Mouse (Mus musculus) heart, adult 18-20 months (tissue): ENCODE measurements around the gene Plxna3. TPM values are rescaled to one million over a fixed set of nuclear protein-coding genes. Genes with fewer than 3 reads are reported as not detected.

ENCODE experiments used
- DNase-seq, 2 experiments: peaks; one replicate each; pipeline ENCODE4 v3.0.0; 2021 to 2022; ENCODE audit warnings: mixed read lengths in 1 of 2
- microRNA-seq, 2 experiments: library from miRNA; unstranded; fragments of <30 nt; microRNA quantifications; one replicate each; pipeline ENCODE4 v1.2.0; 2022
- total RNA-seq, 2 experiments: library from RNA; stranded (reverse); gene quantifications; 2 replicates each; pipeline ENCODE4 v1.2.3; 2021

Gene Plxna3
- total RNA-seq, 2 experiments from 2014 or later, result 0.40 to 0.93 TPM

- DNase-seq, result peak; percentile 76 to 84
Measured at GRCm38 (mm10) chrX:74368209-74368909, 39.5 kb downstream of the Plxna3 start.

DNA sequence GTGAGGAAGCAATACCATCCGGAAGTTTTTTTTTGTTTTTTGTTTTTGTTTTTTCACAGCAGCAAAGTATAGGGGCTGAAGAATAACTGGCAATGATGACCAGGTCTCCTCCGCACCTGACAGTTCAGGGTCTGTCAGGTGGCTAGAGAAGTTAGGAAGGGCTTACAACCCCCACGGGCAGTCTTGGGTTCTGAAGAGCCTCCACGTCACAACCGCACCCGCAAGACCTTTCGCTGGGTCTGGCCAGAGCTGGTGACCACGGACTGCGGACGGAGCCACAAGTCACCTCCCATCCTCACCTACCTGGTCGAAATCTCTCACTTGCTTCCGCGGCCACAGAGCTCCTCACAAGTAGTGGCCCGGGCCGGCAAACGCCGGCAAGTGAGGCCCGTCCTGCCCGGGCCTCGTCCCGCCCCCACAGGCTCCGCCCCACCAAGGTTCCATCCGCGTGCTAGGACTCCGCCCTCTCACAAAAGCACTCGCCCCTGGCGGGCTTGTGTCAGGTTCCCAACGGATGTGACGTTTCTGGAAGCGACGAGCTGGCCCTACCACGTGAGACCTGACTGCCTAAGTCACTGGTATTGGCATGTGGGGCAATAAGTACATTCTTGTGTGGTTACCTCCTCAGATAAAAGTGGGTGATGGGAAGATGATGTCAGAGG, 44.2 kb downstream of the Plxna3 start, which contains the start of the genes Ubl4a and Slc10a3:
Ubl4a (minus strand) TSS at position 331 of the 662 bp plus-strand sequence.
Slc10a3 (minus strand) TSS at position 462 of the 662 bp plus-strand sequence.
- DNase-seq, result peak; percentile 88 to 93

DNA sequence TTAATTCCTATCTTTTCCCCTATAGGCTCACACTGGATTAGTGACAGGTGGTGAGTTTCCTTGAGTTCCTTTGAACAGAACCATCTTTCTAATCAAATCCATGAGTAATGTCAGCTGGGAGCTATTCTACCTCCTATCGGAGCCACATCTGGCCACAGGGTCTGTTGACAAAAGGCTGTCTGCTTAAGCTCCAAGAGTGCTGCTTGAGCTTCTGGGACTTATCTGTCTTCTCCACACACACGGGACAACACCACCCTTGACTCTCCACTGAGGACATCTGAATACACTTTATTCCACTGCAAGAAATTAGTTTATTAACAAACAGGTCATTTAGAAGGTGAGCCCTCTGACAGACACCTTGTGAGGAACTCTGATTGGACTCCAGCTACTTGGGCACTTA, 55.6 kb downstream of the Plxna3 start:
- no peak for DNase-seq

- DNase-seq, result no peak
Measured at GRCm38 (mm10) chrX:74388153-74388552, 59.3 kb downstream of the Plxna3 start.

DNA sequence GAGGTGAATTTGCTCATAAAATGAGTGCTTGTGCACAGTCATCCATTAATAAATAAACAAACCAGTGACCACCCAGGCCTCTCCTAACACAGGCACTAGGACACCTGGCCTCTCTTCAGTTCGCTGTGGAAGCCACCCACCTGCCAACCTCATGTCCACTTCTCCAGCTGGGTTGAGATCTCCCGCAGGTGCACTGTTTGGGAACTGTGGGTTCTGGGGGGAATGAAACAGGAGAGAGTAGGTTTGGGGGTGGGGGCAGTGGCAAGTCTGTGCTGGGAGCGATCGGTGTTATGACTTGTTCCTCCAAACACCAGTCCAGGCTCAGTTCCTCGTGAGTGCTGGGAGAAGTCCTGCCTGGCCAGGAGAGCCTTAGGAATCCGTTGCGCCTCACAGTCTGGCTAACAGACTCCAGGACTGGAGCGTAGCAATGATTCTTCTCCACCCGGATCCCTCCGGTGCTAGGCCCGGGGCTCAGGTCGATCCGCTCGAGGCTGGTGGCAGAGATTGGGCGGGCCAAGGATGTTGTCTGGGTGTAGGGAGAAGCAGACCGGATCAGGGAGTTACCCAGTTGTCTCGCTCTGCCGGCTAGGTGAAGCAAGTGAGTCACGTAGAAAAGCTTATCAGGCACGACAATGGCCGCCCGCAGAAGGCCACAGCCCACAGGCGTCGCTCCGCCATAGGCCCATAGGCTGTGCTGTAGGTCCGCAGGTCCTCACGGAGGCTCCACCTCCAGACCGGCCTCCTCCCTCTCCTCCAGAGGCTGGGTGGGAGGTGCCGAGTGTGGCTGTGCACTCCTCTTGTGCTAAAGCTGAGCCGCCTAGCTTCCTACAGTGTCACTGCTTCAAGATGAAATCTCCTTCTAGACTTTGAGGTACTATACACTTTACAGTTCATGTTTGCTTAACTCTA, 63.9 kb downstream of the Plxna3 start, which contains the start of the genes Fam3a and Ikbkg:
Fam3a (minus strand) TSS at position 738 of the 909 bp plus-strand sequence.
Ikbkg (plus strand) TSS at position 756 of the 909 bp plus-strand sequence.
- DNase-seq, result peak; percentile 80 to 92

Small RNA genes within 50 kb of the gene (microRNA-seq; reads per million reads assigned to microRNA genes)
- 0 reads per million in 2 experiments for gene Mir7092

Other genes starting within 250 kb of the Plxna3 start
- gene Opn1mw, start 201.6 kb upstream of the Plxna3 start, total RNA-seq, result not detected
- 10 to 100 TPM; 25.7 to 30.4 TPM for gene Mecp2, start 193.7 kb upstream of the Plxna3 start, total RNA-seq
- gene Tex28, start 161.2 kb upstream of the Plxna3 start, total RNA-seq, result not detected
- gene Tktl1, start 151.8 kb upstream of the Plxna3 start, total RNA-seq, result not detected
- gene Flna, start 79.2 kb upstream of the Plxna3 start, total RNA-seq, result 10 to 100 TPM; 85.9 to 91.8 TPM
- 10 to 100 TPM; 31.0 to 35.2 TPM for gene Emd, start 74.4 kb upstream of the Plxna3 start, total RNA-seq
- gene Rpl10, start 58.3 kb upstream of the Plxna3 start, total RNA-seq, result 100 to 1,000 TPM; 240 to 275 TPM
- 10 to 100 TPM; 45.4 to 47.6 TPM for gene Taz, start 47.2 kb upstream of the Plxna3 start, total RNA-seq
- gene Dnase1l1, start 46.7 kb upstream of the Plxna3 start, total RNA-seq, result 10 to 100 TPM; 17.7 to 23.5 TPM
- 100 to 1,000 TPM; 130 to 139 TPM for gene Atp6ap1, start 32.0 kb upstream of the Plxna3 start, total RNA-seq
- gene Gdi1, start 24.1 kb upstream of the Plxna3 start, total RNA-seq, result 10 to 100 TPM; 50.9 to 66.5 TPM
- 10 to 100 TPM; 23.9 to 27.7 TPM for gene Fam50a, start 16.0 kb upstream of the Plxna3 start, total RNA-seq
- gene Lage3, start 24.6 kb downstream of the Plxna3 start, total RNA-seq, result 10 to 100 TPM; 26.8 to 29.0 TPM
- 10 to 100 TPM; 76.0 to 77.9 TPM for gene Ubl4a, start 44.2 kb downstream of the Plxna3 start, total RNA-seq
- 1 to 10 TPM; 4.5 to 5.1 TPM for gene Slc10a3, start 44.3 kb downstream of the Plxna3 start, total RNA-seq
- gene Fam3a, start 64.2 kb downstream of the Plxna3 start, total RNA-seq, result 10 to 100 TPM; 19.2 to 20.7 TPM
- 10 to 100 TPM; 44.7 to 51.0 TPM for gene Ikbkg, start 64.2 kb downstream of the Plxna3 start, total RNA-seq
- 10 to 100 TPM in 1 of 2 experiments, 1 to 10 TPM in 1; 5.8 to 10.6 TPM for gene G6pdx, start 100.1 kb downstream of the Plxna3 start, total RNA-seq
- not detected for gene Gm6880, start 152.3 kb downstream of the Plxna3 start, total RNA-seq
- gene Olfr1326-ps1, start 245.8 kb downstream of the Plxna3 start, total RNA-seq, result not detected